Mouse (Mus musculus): ENCODE measurements at regions not wholly inside any gene's neighbourhood (a gene's known extent, or its start where the extent isn't known, plus 50 kb on each side); places are given as distances from the start of the nearest gene placed in this dataset.

DNA sequence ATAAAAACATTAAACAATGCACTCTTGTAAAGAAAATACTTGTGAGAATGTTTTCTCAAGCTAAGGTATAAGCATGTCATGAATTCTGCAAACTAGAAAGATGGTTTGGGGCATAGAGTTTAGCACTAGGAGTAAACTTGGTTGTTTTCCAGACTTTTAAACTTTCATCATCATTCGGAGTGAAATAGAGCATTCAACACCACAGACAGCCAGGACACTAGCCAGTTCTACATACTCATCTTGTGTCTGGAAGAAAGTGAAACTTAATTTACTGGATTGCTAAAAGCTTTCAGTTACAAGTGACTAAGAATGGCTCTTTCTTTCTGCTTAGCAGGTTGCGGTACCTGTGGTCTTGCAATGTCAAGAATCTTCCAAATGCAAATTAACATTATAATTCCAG is 119.9 kb upstream of the Kcnip4 start:
- CTCF ChIA-PET: no interaction called here

DNA sequence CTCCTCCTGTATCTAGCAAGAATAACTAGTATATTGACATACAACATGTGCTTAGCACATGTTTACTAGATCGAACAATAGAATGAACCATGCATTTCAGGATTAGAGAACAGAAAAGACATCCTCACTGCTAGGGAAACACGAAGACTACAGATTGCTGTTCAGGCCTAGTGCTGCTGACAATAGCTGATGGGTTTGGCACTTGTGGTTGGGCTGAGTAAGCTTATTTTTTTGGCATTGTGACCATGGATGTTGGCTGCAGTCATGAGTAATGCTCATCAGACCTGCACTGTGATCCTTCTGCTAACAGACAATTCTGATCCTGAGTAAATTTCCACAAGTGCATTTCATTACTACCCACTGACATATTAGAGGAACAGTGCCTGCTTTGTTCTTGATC is 117.7 kb upstream of the Kcnip4 start:
- CTCF ChIA-PET: no interaction called here

DNA sequence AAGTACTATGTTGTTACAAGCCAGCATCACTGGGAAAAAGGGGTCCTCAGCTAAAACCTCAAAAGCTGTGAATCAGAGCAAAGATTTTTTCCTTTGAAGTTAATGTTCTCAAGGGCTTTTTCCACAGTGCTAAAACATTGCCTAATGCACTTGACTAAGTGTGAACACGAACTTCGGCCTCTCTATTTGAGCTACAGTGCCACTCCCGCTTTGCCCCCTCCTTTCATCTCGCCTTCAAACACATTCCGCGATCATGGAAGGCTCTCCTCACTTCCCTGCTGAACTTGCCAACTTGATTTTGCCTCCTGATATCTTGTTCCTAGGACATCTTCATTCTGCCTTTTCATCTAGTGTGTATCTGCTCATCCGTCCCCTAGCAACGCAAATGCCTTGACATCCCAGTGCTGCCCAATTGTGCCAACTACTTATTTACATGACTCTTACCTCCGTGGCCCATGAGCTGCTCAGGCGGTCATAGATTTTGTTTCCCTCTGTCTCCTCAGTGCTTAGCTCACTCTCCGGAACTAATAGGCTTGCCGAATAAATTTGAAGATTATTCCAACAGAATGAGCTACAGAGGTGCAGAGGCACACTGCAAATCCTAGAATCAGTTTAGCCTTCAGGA is 116.6 kb upstream of the Kcnip4 start:
- CTCF ChIA-PET: no interaction called here

DNA sequence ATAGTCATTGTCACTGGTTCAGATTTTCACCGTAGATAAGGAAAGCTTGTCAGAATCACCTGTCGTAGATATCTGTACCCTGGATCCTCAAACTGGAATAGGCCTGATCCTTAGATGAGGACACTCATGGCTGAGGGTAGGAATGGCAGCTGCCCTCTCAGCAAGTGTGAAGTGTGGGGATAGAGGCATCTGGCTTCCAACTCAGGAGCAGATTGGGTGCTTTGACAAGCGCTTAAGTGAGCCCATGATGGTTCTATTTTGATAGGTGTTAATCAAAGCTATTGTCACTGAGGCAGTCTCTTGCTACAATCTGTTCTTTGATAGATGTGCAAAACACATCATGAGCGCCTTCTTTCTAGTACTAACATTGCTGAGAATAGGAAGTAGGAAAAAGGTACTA is 114.9 kb upstream of the Kcnip4 start:
- CTCF ChIA-PET: no interaction called here

DNA sequence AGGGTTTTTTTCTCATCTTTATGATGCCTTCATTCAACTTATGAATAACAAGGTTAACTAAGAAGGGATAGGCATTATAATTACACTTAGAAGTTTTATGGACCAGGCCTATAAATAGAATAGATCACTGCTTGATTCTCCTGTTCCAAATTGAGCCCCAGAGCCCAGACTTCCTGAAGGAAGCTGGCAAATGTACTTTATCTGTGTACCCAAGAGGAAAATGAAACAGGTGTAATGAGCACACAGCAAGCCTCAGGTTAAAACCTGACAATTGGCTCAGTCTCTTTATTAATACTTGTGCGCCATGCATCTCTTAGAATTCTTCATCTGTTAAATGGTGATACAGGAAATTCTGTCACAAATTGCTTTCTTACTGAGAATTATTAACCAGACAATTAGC is 95.4 kb upstream of the Kcnip4 start:
- CTCF ChIA-PET: no interaction called here

DNA sequence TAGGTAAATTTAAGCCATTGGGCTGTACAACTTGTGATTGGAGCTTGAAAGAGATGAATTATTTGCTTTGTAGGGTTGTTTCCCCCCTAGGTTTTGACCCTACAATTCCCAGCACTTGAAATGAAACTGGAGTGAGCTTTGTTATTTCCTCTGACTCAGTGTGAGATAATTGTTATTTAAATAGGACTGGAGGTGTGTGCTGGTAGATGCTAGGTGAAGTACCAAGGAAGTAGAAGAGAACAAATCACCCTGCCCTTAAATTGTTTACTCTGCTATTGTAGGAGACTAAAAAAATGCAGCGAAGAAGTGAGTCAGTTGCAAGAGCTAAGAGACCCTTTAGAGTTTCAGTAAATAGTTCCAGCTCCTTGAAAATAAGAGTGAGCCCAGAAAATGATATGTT is 82.1 kb upstream of the Kcnip4 start:
- CTCF ChIA-PET: no interaction called here

DNA sequence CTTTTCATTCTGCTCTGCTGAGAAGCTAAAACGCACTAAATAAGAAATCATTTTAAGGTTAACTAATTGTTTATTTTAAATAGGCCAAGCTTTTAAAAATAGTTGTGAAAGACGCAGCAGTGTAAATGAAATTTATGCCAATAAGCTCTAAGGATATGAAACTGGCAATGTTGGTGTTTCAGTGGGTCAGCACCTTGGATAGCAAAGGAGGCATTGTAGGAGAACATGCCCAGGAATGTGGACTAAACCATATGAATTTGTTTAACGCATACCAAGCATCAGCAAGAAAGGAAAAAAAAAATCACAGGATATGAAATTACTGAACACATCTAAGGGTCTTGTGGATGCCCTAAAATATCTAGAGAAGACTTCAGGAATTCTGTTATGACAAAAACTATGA is 56.1 kb upstream of the Kcnip4 start:
- CTCF ChIA-PET: no interaction called here

DNA sequence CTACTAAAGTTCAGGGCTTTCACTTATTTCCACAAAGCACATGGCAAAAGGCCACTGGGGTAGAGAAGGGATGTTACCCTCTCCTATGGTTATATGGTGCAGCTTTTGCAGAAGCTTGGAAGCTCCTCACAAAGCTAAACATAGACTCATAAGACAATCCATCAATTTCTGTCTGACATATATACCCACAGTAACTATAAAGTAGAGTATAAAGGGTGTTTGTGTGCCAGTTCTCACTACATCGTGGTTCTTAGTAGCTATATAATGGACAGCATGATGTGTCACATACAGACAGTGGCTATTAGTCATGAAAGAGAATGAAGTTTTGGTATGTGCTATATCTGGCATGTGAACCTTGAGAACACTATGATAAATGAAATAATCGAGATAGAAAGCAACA is 51.2 kb upstream of the Kcnip4 start:
- CTCF ChIA-PET: no interaction called here
